Comparison of ENCODE assay signal across 14 mouse cellular contexts in genomic region chr8:113791856-113792255, GRCm38 (mm10). TPM values are rescaled to one million over a fixed set of nuclear protein-coding genes. Genes with fewer than 3 reads are reported as not detected.
DNase-seq lines count a peak whose midpoint lies in the region; ATAC-seq lines count a peak whose summit lies in the region.
"Had no signal": no experiment of that assay in that cellular context is flagged by ENCODE, and none has a peak within 500 bp of the region (broad histone marks: within the 10 kb centered on the region; RNA-seq: fewer than 3 reads in every experiment).

No protein-coding gene starts in this region.

- H3K4me3 ChIP-seq in hindbrain, embryonic 10.5 days: no peak overlapping the region
- H3K4me3 ChIP-seq in hindbrain, embryonic 16.5 days (ENCODE audit: low read length): no peak overlapping the region
- H3K4me3 ChIP-seq: embryonic facial prominence, embryonic 13.5 days; forebrain, embryonic 13.5 days; lung, embryonic 15.5 days had no signal

- no peaks in the 10 kb centered on the region for H3K36me3 ChIP-seq in hindbrain, embryonic 10.5 days
- no peaks in the 10 kb centered on the region for H3K36me3 ChIP-seq in hindbrain, embryonic 16.5 days (ENCODE audit: control insufficient read depth, insufficient read depth, low read length)
- H3K36me3 ChIP-seq: embryonic facial prominence, embryonic 13.5 days; lung, embryonic 15.5 days had no signal

- intact Hi-C loops in heart, postnatal 25 days (cut with DNase I): no loop called here

- H3K9ac ChIP-seq in hindbrain, embryonic 16.5 days (ENCODE audit: low read depth, low read length): no peak overlapping the region
- H3K9ac ChIP-seq: embryonic facial prominence, embryonic 13.5 days; forebrain, embryonic 13.5 days; lung, embryonic 15.5 days had no signal

- no peaks in the 10 kb centered on the region for H3K9me3 ChIP-seq in hindbrain, embryonic 10.5 days
- H3K9me3 ChIP-seq in hindbrain, embryonic 16.5 days (ENCODE audit: control insufficient read depth, low read length): no peaks in the 10 kb centered on the region
- H3K9me3 ChIP-seq: embryonic facial prominence, embryonic 13.5 days; forebrain, embryonic 13.5 days; lung, embryonic 15.5 days had no signal

- H3K4me1 ChIP-seq in hindbrain, embryonic 10.5 days (replicated peaks): no peaks in the 10 kb centered on the region
- no peaks in the 10 kb centered on the region for H3K4me1 ChIP-seq in hindbrain, embryonic 16.5 days (ENCODE audit: control insufficient read depth, insufficient read depth, low read depth, low read length)
- H3K4me1 ChIP-seq: embryonic facial prominence, embryonic 13.5 days; forebrain, embryonic 13.5 days; lung, embryonic 15.5 days had no signal

- DNase-seq in hindbrain, embryonic 10.5 days (ENCODE audit: low spot score): peak; percentile 25
- DNase-seq in right cerebral cortex, postnatal 10 days (ENCODE audit: low spot score in 2 of 2): peak; percentile 28 to 34
- DNase-seq in right cerebral cortex, postnatal 36 days (ENCODE audit: low spot score in 2 of 2): no peak
- DNase-seq in heart, postnatal 25 days (ENCODE audit: low spot score): peak; percentile 8
- DNase-seq in yolk sac, embryonic 10.5 days (ENCODE audit: low spot score): peak; percentile 29
- DNase-seq in adrenal gland, postnatal 10 days: no peak
- DNase-seq in urinary bladder, postnatal 4 days (ENCODE audit: low spot score in 2 of 2): no peak
- DNase-seq: cerebellum, adult 2 months had no signal

- ATAC-seq in hindbrain, embryonic 16.5 days: no peak
- ATAC-seq: forebrain, embryonic 13.5 days; hindbrain, postnatal 0 days had no signal

- no peaks in the 10 kb centered on the region for H3K27me3 ChIP-seq in hindbrain, embryonic 10.5 days (ENCODE audit: insufficient read depth, poor library complexity, severe bottlenecking)
- no peaks in the 10 kb centered on the region for H3K27me3 ChIP-seq in hindbrain, embryonic 16.5 days (replicated peaks; ENCODE audit: control insufficient read depth, insufficient read depth, low read length)
- H3K27me3 ChIP-seq: embryonic facial prominence, embryonic 13.5 days; forebrain, embryonic 13.5 days; lung, embryonic 15.5 days had no signal

- no peak overlapping the region for H3K27ac ChIP-seq in hindbrain, embryonic 10.5 days
- H3K27ac ChIP-seq in hindbrain, embryonic 16.5 days (ENCODE audit: low read depth, low read length): no peak overlapping the region
- H3K27ac ChIP-seq: embryonic facial prominence, embryonic 13.5 days; forebrain, embryonic 13.5 days; hindbrain, postnatal 0 days; lung, embryonic 15.5 days; stomach, postnatal 0 days had no signal

- H3K4me2 ChIP-seq in hindbrain, embryonic 16.5 days (ENCODE audit: low read length): no peak overlapping the region
- H3K4me2 ChIP-seq: embryonic facial prominence, embryonic 13.5 days; forebrain, embryonic 13.5 days; lung, embryonic 15.5 days had no signal

- WGBS in hindbrain, embryonic 10.5 days: no CpG with 5 or more reads among the region's 13 CpGs
- WGBS in hindbrain, embryonic 16.5 days: no CpG with 5 or more reads among the region's 13 CpGs

RNA-seq across cellular contexts. Expression of gene Adamts18, which starts 56.7 kb away (rescaled TPM):
- 0.73 and 1.0 TPM in 2 replicates for polyA plus RNA-seq in hindbrain, embryonic 10.5 days (2016; fragmentation: Nextera tagmentation; extraction: Ambion mirVana)
- polyA plus RNA-seq in hindbrain, embryonic 16.5 days (2015; fragmentation: Nextera tagmentation; extraction: Ambion mirVana): 2.9 and 3.5 TPM in 2 replicates
- not detected for total RNA-seq in heart, postnatal 25 days (2021)
- total RNA-seq in adrenal gland, postnatal 10 days (2021): under 1 TPM; 0.51 to 0.66 TPM

Comparison
In these comparisons a context has a peak if more than half of its experiments do, and no peak if none do; other contexts are left out.
1. DNase-seq: peak in hindbrain, embryonic 10.5 days (single experiment), right cerebral cortex, postnatal 10 days (2 of 2), heart, postnatal 25 days (single experiment) and yolk sac, embryonic 10.5 days (single experiment); none in right cerebral cortex, postnatal 36 days (0 of 2), adrenal gland, postnatal 10 days (single experiment) and urinary bladder, postnatal 4 days (0 of 2).